Mouse (Mus musculus) erythroblast, embryonic 14.5 days (primary cell): ENCODE results near the gene Chn1.

Experiments
- GATA1 ChIP-seq: IDR thresholded peaks from 2 replicates; pipeline ENCODE4 v1.6.1; 2012; ENCODE audit warnings: low read length, inconsistent platforms, mixed read lengths
- TAL1 ChIP-seq: IDR thresholded peaks from 3 replicates; pipeline ENCODE4 v1.6.1; 2012; ENCODE audit warnings: low read length, inconsistent platforms, mixed read lengths

DNA sequence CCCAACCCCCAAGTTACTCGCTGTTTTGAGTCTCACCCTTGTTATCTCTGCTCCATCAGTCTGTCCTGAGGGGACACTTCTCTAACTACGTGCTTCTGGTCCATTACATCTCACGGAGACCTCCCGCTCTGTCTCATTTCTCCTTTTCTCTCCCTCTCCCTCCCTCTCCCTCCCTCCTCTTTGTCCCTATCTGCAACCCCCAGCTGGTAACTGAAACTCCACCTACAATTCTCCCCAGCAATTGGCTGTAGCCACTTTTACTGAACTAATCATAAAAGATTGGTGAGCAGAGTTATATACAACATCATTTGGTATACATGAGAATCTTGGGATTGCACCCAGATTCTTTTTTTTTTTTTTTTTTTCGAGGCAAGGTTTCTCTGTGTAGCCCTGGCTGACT is 16.1 kb downstream of the Chn1 start:
- no peak for TF ChIP-seq GATA1
- no peak for TF ChIP-seq TAL1
